Mouse (Mus musculus) left cerebral cortex, adult 18-20 months (tissue): Measurements from ENCODE around the gene Cdc42ep2. TPM values are rescaled to one million over a fixed set of nuclear protein-coding genes. Genes with fewer than 3 reads are reported as not detected.

ENCODE experiments used
- DNase-seq, 2 experiments: peaks; one replicate each; pipeline ENCODE4 v3.0.0; 2021 to 2022; ENCODE audit warnings: low spot score in 2 of 2, mixed read lengths in 1 of 2
- total RNA-seq, 2 experiments: library from RNA; stranded (reverse); gene quantifications; 2 replicates each; pipeline ENCODE4 v1.2.3; 2021

The Cdc42ep2 gene
- total RNA-seq, 2 experiments from 2014 or later = 4.7 to 5.4 TPM

GRCm38 (mm10) chr19:5877618-5878361 is 46.8 kb downstream of the Cdc42ep2 start, which contains the start of gene Slc25a45:
Gene Slc25a45 (plus strand): TSS chr19:5877808.
- peak; percentile 74 to 80 for DNase-seq

GRCm38 (mm10) chr19:5874969-5875480 is 49.6 kb downstream of the Cdc42ep2 start, which contains the start of gene Frmd8:
Gene Frmd8 (minus strand): TSS chr19:5875274.
- peak; percentile 89 to 94 for DNase-seq

DNA sequence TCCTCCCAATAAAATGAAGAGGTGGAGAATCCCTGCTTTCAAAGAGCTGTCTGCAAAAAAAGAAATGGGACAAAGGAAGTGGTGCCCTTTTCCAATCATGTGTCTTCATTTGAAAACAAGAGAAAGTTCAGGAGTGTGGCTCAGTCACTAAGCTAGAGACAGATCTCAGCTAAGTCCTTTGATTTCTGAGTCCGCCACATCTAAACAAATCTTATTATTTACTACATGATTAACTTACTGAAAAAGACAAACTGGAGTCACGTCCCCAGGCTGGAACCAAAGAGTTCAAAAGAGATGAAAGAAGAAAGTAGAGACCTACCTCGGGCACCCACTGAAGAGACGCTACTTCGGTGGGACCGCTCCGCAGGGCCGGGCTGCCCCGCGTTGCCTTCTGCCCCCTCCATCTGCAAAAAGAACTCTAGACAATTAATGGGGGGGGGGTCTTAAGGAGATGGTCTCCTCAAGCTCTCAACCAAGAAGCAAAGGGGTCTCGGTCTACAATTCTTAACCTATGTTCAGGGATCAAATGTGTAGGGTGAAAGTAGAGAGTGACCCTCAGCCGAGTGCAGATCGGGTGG is 50.1 kb downstream of the Cdc42ep2 start:
- no peak for DNase-seq

DNA sequence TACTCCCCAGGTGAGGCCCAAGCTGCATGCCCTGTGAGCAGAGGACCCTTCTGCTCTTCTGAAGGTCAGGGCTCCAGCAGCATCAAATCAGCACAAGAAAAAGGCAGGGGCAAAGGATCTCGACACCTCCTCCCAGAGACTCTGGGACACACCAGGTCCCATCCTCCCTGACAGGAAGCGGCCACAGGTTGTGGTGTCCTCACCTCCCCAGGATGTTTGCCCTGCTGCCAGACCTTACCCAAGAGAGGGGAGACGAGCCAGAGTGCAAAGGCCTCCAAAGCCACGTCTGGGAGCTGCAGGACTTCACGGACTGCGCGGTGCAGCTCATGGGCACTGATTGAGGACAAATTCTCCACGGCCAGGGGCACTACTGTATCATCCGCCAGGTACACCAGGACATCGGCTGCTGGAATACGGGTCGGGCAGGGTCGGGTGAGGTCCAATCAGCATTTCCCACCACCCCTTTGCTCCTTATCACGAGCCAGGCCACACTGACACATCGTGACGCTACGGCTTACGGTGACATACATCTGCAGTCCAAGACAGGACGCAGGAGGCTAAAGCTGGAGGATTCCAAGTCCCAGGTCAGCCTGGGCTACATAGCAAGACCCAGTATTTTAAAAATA is 51.6 kb downstream of the Cdc42ep2 start:
- no peak for DNase-seq

DNA sequence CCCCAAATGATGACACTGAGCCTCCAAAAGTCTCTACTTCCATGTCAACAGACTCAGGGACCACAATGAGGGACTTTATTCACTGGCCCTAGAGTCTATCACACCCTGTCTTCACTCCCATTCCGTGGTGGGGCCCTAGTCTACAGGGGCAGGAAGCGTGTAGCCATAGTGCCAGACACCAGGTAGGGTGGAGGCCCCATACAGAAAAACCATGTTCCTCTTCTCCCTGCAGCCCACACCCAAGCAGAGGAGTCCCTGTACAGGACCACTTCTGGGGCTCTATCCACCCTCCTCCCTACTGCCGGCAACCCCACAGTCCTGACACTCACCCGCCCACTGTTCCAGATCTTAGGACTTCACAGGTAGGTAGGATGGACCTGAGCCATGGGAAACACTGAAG is 52.1 kb downstream of the Cdc42ep2 start:
- no peak for DNase-seq

DNA sequence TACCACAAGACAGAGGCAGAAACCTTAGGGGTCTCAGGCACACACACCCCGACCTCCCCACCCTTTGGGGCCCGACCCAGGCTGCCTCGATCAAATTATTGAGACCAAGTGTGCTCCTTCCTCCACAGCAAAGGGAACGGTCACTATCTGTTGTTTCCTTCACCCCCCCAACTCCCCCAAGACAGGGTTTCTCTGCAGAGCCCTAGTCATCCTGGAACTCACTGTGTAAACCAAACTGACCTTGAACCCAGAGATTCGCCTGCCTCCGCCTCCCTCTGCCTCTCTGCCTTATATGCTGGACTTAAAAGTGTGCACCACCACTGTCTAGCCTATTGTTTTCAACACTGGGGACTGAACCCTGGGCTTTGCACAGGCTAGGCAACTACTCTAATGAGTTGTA is 52.9 kb downstream of the Cdc42ep2 start:
- DNase-seq = no peak

- no peak for DNase-seq
These were observed 53.3 kb downstream of the Cdc42ep2 start for GRCm38 (mm10) chr19:5871273-5871672.

DNA sequence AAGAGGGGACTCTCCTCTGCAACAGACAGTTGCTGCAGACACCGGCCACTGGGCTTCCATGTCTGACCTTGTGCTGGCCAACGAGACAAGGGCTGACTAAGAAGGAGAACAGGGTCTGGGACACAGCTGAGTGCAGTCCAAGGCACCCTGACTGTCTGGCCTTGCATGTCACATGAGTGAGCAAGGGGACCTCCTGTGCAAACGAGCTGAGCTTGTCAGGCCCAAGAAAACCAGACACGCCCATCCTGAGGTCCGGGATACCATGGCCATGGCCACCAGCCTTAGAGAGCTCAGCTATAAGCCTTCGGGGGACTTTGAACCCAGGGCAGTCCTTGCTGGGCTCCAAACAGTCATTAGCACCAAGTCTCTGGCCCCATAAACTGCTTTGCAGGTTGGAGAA is 56.5 kb downstream of the Cdc42ep2 start:
- no peak for DNase-seq

Other genes starting within 250 kb of the Cdc42ep2 start
- 10 to 100 TPM; 18.8 to 22.4 TPM for gene Map3k11, start 236.1 kb downstream of the Cdc42ep2 start, total RNA-seq
- 10 to 100 TPM; 61.1 to 74.0 TPM for gene Pcnx3, start 235.9 kb downstream of the Cdc42ep2 start, total RNA-seq
- not detected for gene Kcnk7, start 220.4 kb downstream of the Cdc42ep2 start, total RNA-seq
- gene Ehbp1l1, start 198.5 kb downstream of the Cdc42ep2 start, total RNA-seq = 10 to 100 TPM; 23.7 to 24.7 TPM
- 10 to 100 TPM; 24.4 to 30.9 TPM for gene Fam89b, start 195.2 kb downstream of the Cdc42ep2 start, total RNA-seq
- gene Ltbp3, start 183.9 kb downstream of the Cdc42ep2 start, total RNA-seq = 10 to 100 TPM; 37.2 to 41.8 TPM
- gene Scyl1, start 153.4 kb downstream of the Cdc42ep2 start, total RNA-seq = 10 to 100 TPM; 90.8 to 93.4 TPM
- gene Frmd8, start 49.5 kb downstream of the Cdc42ep2 start, total RNA-seq = 10 to 100 TPM; 13.5 to 13.6 TPM
- 1 to 10 TPM; 2.3 to 3.2 TPM for gene Slc25a45, start 47.0 kb downstream of the Cdc42ep2 start, total RNA-seq
- 1 to 10 TPM; 4.1 to 4.2 TPM for gene Tigd3, start 30.7 kb downstream of the Cdc42ep2 start, total RNA-seq
- 100 to 1,000 TPM in 1 of 2 experiments, 10 to 100 TPM in 1; 90.1 to 102 TPM for gene Dpf2, start 11.8 kb downstream of the Cdc42ep2 start, total RNA-seq
- gene Pola2, start 39.4 kb upstream of the Cdc42ep2 start, total RNA-seq = 1 to 10 TPM; 4.9 to 5.0 TPM
- not detected for gene Slc22a20, start 61.3 kb upstream of the Cdc42ep2 start, total RNA-seq
- gene Capn1, start 91.1 kb upstream of the Cdc42ep2 start, total RNA-seq = 10 to 100 TPM; 27.9 to 28.1 TPM
- 10 to 100 TPM; 41.3 to 41.6 TPM for gene Syvn1, start 121.8 kb upstream of the Cdc42ep2 start, total RNA-seq
- gene Mrpl49, start 133.0 kb upstream of the Cdc42ep2 start, total RNA-seq = 10 to 100 TPM; 42.5 to 51.3 TPM
- 100 to 1,000 TPM; 717 to 762 TPM for gene Fau, start 133.0 kb upstream of the Cdc42ep2 start, total RNA-seq
- 10 to 100 TPM; 32.2 to 35.0 TPM for gene Znhit2, start 136.4 kb upstream of the Cdc42ep2 start, total RNA-seq
- gene Tm7sf2, start 143.6 kb upstream of the Cdc42ep2 start, total RNA-seq = 10 to 100 TPM; 25.1 to 25.2 TPM
- gene Vps51, start 152.4 kb upstream of the Cdc42ep2 start, total RNA-seq = 10 to 100 TPM; 78.5 to 94.4 TPM
- gene Tmem262, start 155.2 kb upstream of the Cdc42ep2 start, total RNA-seq = not detected
- gene Gm28374, start 157.4 kb upstream of the Cdc42ep2 start, total RNA-seq = under 1 TPM; 0.54 to 0.60 TPM
- 10 to 100 TPM; 38.6 to 42.1 TPM for gene Zfpl1, start 160.1 kb upstream of the Cdc42ep2 start, total RNA-seq
- gene Cdca5, start 160.2 kb upstream of the Cdc42ep2 start, total RNA-seq = under 1 TPM in 1 of 2 experiments, not detected in 1; 0.26 TPM
- not detected for gene AC131692.1, start 169.6 kb upstream of the Cdc42ep2 start, total RNA-seq
- under 1 TPM; 0.14 to 0.21 TPM for gene Naaladl1, start 181.0 kb upstream of the Cdc42ep2 start, total RNA-seq
- 10 to 100 TPM; 17.8 to 19.0 TPM for gene Sac3d1, start 193.8 kb upstream of the Cdc42ep2 start, total RNA-seq
- 10 to 100 TPM; 41.6 to 44.8 TPM for gene Snx15, start 203.5 kb upstream of the Cdc42ep2 start, total RNA-seq
- 1 to 10 TPM in 1 of 2 experiments, under 1 TPM in 1; 0.51 to 1.2 TPM for gene Batf2, start 216.2 kb upstream of the Cdc42ep2 start, total RNA-seq
- gene Arl2, start 216.7 kb upstream of the Cdc42ep2 start, total RNA-seq = 10 to 100 TPM; 82.9 to 92.9 TPM